Mouse (Mus musculus): Measurements from ENCODE around the gene Hmgb4. TPM values are rescaled to one million over a fixed set of nuclear protein-coding genes. Genes with fewer than 3 reads are reported as not detected.
A peak's percentile ranks its signal among the peaks of the same experiment; 100 is the strongest.

The Hmgb4 gene
- polyA plus RNA-seq, 1 experiment from 2014 or later, result not detected

DNA sequence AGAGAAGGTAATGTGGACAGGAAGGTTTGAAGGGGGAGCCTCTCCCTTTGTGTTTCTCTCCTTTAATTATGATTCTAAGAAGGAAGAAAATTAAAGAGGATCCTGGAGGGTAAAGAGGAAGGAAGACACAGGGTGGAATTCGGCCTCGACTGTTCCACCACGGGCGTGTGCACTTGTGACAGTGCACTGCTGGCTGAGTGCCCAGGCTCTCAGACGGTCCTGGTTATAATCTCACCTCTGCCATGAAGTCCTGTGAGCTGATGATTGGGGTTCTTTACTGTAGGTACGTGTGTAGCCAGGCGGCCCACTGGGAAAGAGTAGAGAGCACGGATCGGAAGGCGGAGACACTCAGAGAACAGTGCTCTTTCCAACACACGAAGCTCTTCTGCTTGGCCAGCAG lies 12.4 kb upstream of the Hmgb4 start:
- 65% methylated on average over 11 of the region's 11 CpGs for WGBS
- no peak for ATAC-seq (ENCODE audit: insufficient read depth)

DNA sequence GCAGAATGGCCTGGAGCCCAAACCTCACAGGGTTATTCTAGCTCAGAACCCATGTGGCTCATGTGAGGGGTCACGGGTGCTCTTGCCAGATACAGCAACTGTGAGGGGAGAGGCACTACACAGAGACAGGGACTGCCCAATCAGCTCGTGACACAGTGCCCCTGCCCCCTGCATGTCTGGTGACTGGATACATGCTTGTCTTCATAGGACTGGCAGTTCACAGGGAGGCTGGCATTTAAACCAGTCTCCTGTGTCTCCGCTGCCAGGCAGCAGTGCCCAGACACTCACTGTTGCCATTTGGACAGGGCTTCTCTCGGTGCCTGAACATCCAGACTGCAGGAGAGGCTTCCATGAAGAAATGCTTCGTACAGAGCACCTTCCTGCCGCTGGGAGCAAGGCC lies 11.7 kb upstream of the Hmgb4 start:
- no peak overlapping the region for H3K4me3 ChIP-seq (ENCODE audit: low read depth, low read length)
- H3K36me3 ChIP-seq (ENCODE audit: insufficient read depth), result no peaks in the 10 kb centered on the region
- ATAC-seq (ENCODE audit: insufficient read depth), result no peak

More for the DNA sequence above, 12.4 kb upstream of the Hmgb4 start:
- Histone ChIP-seq H3K36me3 (ENCODE audit: insufficient read depth) (no peaks in the 10 kb centered on the region), H3K4me3 (ENCODE audit: low read depth, low read length) (no peak overlapping the region), H3K27me3 (ENCODE audit: insufficient read depth, low read length) (no peaks in the 10 kb centered on the region), H3K27ac (ENCODE audit: low read depth) (no peak overlapping the region), H3K4me2 (no peak overlapping the region), H3K9ac (no peak overlapping the region), H3K9me3 (ENCODE audit: low read depth, low read length) (no peaks in the 10 kb centered on the region), H3K4me1 (ENCODE audit: insufficient read depth) (peaks cover 15% of the 10 kb centered on the region)
- DNase-seq, result peak; percentile 24
- TF ChIP-seq CTCF (IDR thresholded peaks at IDR 0.05; ENCODE audit: low read depth), result no peak

DNA sequence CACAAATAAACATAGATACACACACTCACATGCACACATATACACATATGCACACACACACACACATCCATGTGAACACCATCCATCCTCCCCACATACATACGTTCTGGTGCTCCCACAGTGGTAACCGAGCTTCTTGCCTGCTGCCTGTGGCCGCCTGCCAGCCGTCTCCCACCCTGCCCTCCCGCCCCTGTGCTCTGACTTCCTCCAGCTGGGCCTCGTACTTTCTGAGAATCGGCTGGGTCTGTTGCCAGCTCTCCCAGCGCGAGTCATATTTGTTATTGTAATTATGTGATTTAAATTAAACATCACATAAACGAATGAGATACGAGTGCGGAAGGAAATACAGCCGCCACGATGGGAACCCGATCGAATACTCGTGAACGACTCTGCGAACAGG lies 10.2 kb upstream of the Hmgb4 start:
- H3K27me3 ChIP-seq (ENCODE audit: insufficient read depth, low read length), result no peaks in the 10 kb centered on the region
- H3K4me2 ChIP-seq, result no peak overlapping the region
- H3K4me3 ChIP-seq (ENCODE audit: low read depth, low read length), result no peak overlapping the region
- H3K4me1 ChIP-seq (ENCODE audit: insufficient read depth), result peaks cover 15% of the 10 kb centered on the region
- H3K27ac ChIP-seq (ENCODE audit: low read depth), result peak overlapping the region; percentile 63; the same call in 1 of the 2 replicates
- 27% methylated on average over 19 of the region's 19 CpGs for WGBS
- no peak for TF ChIP-seq CTCF (IDR thresholded peaks at IDR 0.05; ENCODE audit: low read depth)
- no peak overlapping the region for H3K9ac ChIP-seq
- DNase-seq, result peak; percentile 94
- H3K9me3 ChIP-seq (ENCODE audit: low read depth, low read length), result no peaks in the 10 kb centered on the region
- H3K36me3 ChIP-seq (ENCODE audit: insufficient read depth), result no peaks in the 10 kb centered on the region
- peak; percentile 90 for ATAC-seq (ENCODE audit: insufficient read depth)

More for the DNA sequence above, 11.7 kb upstream of the Hmgb4 start:
- WGBS, result 54% methylated on average over 6 of the region's 6 CpGs
- DNase-seq, result no peak
- Histone ChIP-seq H3K4me2 (no peak overlapping the region), H3K9me3 (ENCODE audit: low read depth, low read length) (no peaks in the 10 kb centered on the region), H3K4me1 (ENCODE audit: insufficient read depth) (peaks cover 15% of the 10 kb centered on the region), H3K27me3 (ENCODE audit: insufficient read depth, low read length) (no peaks in the 10 kb centered on the region), H3K27ac (ENCODE audit: low read depth) (no peak overlapping the region), H3K9ac (no peak overlapping the region)
- no peak for TF ChIP-seq CTCF (IDR thresholded peaks at IDR 0.05; ENCODE audit: low read depth)

DNA sequence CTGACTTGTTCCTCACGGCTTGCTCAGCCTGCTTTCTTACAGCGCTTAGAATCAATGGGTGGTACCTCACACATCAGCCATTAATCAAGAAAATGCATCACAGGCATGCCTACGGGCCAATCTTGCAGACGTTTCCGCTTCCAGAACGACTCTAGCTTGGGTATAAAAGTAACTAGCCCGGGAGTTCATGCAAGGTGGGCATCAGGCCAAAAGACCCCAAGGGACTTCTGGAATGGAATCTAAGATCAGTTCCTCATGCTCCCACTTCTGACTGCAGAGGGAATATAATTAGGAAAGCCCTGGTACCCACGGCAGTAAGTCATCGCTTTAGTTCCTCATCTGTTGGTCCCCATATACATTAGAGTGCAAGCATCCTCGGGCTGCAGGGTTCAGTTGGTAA lies 9.4 kb upstream of the Hmgb4 start:
- H3K9me3 ChIP-seq (ENCODE audit: low read depth, low read length), result no peaks in the 10 kb centered on the region
- 39% methylated on average over 10 of the region's 10 CpGs for WGBS
- no peak overlapping the region for H3K4me2 ChIP-seq
- H3K27me3 ChIP-seq (ENCODE audit: insufficient read depth, low read length), result no peaks in the 10 kb centered on the region
- no peak overlapping the region for H3K4me3 ChIP-seq (ENCODE audit: low read depth, low read length)
- no peak overlapping the region for H3K9ac ChIP-seq
- peaks cover 15% of the 10 kb centered on the region for H3K4me1 ChIP-seq (ENCODE audit: insufficient read depth)
- no peaks in the 10 kb centered on the region for H3K36me3 ChIP-seq (ENCODE audit: insufficient read depth)
- no peak for ATAC-seq (ENCODE audit: insufficient read depth)
- no peak for TF ChIP-seq CTCF (IDR thresholded peaks at IDR 0.05; ENCODE audit: low read depth)
- H3K27ac ChIP-seq (ENCODE audit: low read depth), result peak overlapping the region; percentile 63
- peak; percentile 74 for DNase-seq

DNA sequence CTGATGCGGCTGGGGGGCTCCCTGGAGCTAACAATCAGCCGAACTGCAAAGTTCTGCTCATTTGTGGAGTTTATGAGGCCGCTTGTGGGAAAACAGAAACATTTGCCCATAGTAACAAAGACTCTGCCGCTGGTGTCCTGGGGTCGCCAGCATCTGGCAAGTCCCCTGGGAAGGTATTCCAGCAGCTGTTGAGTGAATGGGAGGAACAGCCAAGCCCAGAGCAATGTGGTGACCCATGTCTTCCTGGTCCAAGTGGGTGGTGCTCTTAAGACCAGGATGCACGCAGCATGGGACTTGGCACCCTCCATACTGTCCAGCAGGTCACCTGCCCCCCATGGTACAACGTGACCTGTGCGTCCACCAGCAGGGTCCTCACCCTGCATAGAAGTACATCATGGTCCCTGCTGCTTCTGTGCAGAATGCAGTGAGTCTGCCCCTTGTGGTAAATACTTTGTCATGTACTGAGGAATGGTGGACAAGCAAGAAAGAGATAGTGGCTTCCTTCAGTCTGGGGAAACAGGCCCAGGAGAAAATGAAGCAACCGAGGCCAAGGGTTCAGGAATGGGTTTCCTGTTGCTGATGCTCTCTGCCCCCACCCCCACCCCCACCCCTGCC lies 8.6 kb upstream of the Hmgb4 start:
- peak overlapping the region; percentile 63 for H3K27ac ChIP-seq (ENCODE audit: low read depth)
- ATAC-seq (ENCODE audit: insufficient read depth), result no peak
- TF ChIP-seq CTCF (IDR thresholded peaks at IDR 0.05; ENCODE audit: low read depth), result peak; percentile 53
- H3K4me2 ChIP-seq, result no peak overlapping the region
- H3K9ac ChIP-seq, result no peak overlapping the region
- H3K27me3 ChIP-seq (ENCODE audit: insufficient read depth, low read length), result no peaks in the 10 kb centered on the region
- no peaks in the 10 kb centered on the region for H3K36me3 ChIP-seq (ENCODE audit: insufficient read depth)
- peaks cover 15% of the 10 kb centered on the region for H3K4me1 ChIP-seq (ENCODE audit: insufficient read depth)
- WGBS, result 70% methylated on average over 9 of the region's 9 CpGs
- peak; percentile 47 for DNase-seq
- H3K4me3 ChIP-seq (ENCODE audit: low read depth, low read length), result no peak overlapping the region
- no peaks in the 10 kb centered on the region for H3K9me3 ChIP-seq (ENCODE audit: low read depth, low read length)

DNA sequence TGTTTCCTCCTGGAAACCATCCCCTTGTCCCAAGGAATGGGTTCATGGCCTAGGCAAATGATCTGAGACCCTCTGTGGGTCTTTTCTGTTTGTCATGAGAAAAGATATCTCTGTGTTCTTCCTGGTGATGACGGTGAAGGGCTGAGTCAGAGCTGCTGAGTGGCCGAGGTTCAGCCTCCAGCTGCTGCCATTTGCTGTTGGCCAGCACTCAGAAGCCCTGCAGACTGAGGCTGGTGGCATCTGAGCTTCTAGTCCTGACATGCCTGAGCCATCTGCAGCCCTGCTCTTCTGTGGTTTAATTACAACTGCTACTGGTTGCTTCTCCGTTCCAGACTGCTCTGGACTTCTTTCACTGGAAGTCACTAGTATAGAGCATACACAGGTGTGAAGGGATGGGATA lies 4.6 kb upstream of the Hmgb4 start:
- TF ChIP-seq CTCF (IDR thresholded peaks at IDR 0.05; ENCODE audit: low read depth), result no peak
- DNase-seq (peak; percentile 44), ATAC-seq (ENCODE audit: insufficient read depth) (no peak)
- Histone ChIP-seq H3K4me3 (ENCODE audit: low read depth, low read length) (no peak overlapping the region), H3K4me2 (no peak overlapping the region), H3K27ac (ENCODE audit: low read depth) (no peak overlapping the region), H3K9me3 (ENCODE audit: low read depth, low read length) (no peaks in the 10 kb centered on the region), H3K27me3 (ENCODE audit: insufficient read depth, low read length) (no peaks in the 10 kb centered on the region), H3K36me3 (ENCODE audit: insufficient read depth) (no peaks in the 10 kb centered on the region), H3K4me1 (ENCODE audit: insufficient read depth) (peaks cover 4% of the 10 kb centered on the region), H3K9ac (no peak overlapping the region)
- WGBS, result 49% methylated on average over 3 of the region's 3 CpGs

DNA sequence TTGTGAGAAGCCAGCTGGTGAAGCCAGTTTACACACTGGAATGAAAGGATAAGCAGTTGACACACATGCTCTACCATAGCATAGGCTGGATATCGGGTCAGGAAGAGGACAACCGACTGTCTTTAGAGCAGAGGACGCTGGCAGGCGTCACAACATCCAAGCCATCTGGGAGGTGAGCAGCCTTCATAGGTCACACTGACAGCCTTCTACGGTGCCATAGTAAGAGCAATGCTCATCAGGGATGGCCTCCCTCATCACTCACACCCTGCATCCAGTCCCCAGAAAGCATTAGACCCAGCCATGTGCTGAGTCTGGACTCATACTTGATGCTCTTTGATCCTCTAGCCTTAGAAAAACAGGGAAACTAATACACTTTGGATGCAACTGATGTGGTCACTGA lies 3.7 kb upstream of the Hmgb4 start:
- no peak overlapping the region for H3K9ac ChIP-seq
- no peak for TF ChIP-seq CTCF (IDR thresholded peaks at IDR 0.05; ENCODE audit: low read depth)
- ATAC-seq (ENCODE audit: insufficient read depth) (peak; percentile 86), DNase-seq (peak; percentile 76)
- H3K9me3 ChIP-seq (ENCODE audit: low read depth, low read length), result no peaks in the 10 kb centered on the region
- H3K4me1 ChIP-seq (ENCODE audit: insufficient read depth), result peaks cover 4% of the 10 kb centered on the region
- H3K36me3 ChIP-seq (ENCODE audit: insufficient read depth), result no peaks in the 10 kb centered on the region
- no peak overlapping the region for H3K4me2 ChIP-seq
- H3K27me3 ChIP-seq (ENCODE audit: insufficient read depth, low read length), result no peaks in the 10 kb centered on the region
- no peak overlapping the region for H3K27ac ChIP-seq (ENCODE audit: low read depth)
- WGBS, result 57% methylated on average over 5 of the region's 5 CpGs
- H3K4me3 ChIP-seq (ENCODE audit: low read depth, low read length), result no peak overlapping the region

All from lung, embryonic 14.5 days (tissue).